Mouse (Mus musculus) erythroblast, embryonic 14.5 days (primary cell): ENCODE results near the gene Igf2bp2.

Experiments
- GATA1 ChIP-seq: IDR thresholded peaks from 2 replicates; pipeline ENCODE4 v1.6.1; 2012; ENCODE audit warnings: low read length, inconsistent platforms, mixed read lengths
- TAL1 ChIP-seq: IDR thresholded peaks from 3 replicates; pipeline ENCODE4 v1.6.1; 2012; ENCODE audit warnings: low read length, inconsistent platforms, mixed read lengths

GRCm38 (mm10) chr16:22110036-22110435 is 53.1 kb downstream of the Igf2bp2 start:
- no peak for TF ChIP-seq TAL1
- TF ChIP-seq GATA1 = no peak
